Mouse (Mus musculus) duodenum, adult 2 months (tissue): ENCODE data around the gene Cpt1a. TPM values are rescaled to one million over a fixed set of nuclear protein-coding genes. Genes with fewer than 3 reads are reported as not detected.

Experiments
- polyA plus RNA-seq: library from polyadenylated mRNA; depleted of rRNA; stranded (reverse); fragments of >200 nt; gene quantifications from 2 replicates; pipeline ENCODE4 v1.2.3, GENCODE M21; 2012; ENCODE audit warnings: low replicate concordance; rRNA removed

Gene Cpt1a
- polyA plus RNA-seq = 64.0 and 156 TPM in 2 replicates

DNA sequence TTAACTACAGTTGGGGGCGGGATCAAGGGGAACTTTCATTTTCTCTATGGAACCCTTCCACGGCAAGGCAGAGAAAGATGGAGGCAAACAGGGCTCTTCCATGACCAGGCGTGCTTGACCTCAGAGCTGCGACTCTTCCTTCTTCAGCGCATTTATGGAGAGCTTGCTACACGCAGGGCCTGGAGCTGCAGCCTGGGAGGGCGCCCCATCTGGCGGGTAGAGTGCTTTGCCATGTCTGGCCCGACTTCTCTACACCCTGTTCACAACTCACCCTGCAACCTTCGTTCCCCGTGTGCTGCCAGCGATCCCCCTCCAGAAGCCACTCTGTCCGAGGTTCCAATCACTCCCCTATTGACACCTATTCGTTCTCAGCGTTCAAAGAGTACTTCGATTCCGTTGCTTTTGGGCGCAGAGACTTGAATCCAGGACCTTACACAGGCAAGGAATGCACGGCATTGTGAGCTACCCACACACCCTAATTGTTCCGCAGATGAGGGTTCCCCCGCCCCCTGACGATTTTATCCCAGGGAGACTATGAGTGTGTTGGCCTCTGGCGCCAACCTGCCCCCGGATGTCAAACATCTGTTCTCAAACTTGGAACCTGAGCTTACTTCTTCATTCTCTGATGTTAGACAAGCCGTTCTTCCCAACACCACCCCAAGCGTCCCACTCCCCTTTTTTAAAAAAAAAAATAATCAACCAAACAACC is at the start of gene Cpt1a:
Gene Cpt1a (plus strand): TSS at position 74 of the 709 bp plus-strand sequence.

DNA sequence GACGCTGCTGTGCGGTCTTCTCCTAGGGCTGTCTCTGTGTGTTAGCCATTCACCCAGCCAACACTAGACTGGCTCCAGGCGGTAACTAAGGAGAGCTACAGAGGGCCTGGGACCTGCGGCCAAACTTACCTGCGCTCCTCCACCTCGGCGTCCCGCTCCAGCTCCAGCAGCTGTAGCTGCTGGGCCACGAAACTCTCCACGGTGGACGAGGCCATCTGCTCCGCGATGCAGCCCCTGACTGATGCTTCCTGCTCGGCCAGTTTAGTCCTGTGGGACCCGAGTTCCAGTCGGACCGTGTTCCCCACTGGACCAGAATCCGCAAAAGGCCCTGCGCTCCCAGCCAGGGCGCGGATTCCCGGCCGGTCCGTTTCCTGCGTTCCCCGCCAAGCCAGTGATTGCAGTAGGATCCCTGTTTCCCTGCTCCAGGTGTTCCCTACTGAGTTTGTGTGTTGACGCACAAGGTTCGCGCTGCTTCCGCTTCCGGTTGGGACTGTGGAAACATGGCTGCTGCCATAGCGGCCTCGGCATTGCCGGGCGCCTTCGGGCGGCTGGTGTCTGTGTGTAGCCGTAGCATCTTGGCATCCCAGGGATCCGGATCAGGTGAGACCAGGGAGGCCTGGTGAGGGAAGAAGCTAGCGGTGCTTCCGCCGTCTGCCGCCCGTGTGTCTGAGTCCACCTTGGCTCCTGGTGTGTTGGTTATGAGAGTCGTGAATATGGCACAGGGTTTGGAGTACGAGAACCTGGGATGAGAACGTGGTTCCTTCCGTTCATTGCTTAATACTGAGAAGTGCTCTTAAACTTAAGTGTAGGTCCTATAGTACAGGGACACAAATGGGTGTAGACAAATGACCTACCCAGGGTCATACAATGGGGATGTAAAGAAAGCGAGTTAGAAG is 39.3 kb upstream of the Cpt1a start, which contains the start of the genes Mrpl21 and Ighmbp2:
Gene Mrpl21 (plus strand): TSS at position 330 of the 896 bp plus-strand sequence.
Gene Ighmbp2 (minus strand): TSS at position 446 of the 896 bp plus-strand sequence.

DNA sequence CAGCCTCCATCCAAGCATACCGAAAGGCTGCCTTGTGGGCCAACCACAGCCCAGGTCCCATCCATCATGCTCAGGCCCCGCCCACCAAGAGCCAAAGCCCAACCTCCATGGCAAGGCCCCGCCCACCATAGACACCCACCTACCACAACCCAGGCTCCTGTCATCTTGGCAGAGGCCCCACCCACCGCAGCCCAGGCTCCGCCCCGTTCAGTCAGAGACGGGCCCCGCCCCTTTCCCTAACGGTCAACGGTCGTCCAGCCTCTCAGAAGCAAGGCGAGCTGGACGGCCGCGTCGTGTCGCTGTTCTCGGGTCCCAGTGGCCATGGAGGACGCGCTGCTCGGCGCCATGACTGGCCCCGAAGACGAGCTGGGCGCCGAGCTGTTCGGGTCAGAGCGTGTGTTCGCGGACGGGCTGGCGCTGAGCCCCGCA is 66.5 kb downstream of the Cpt1a start, which contains the start of gene Tesmin:
Gene Tesmin (plus strand): TSS at position 229 of the 429 bp plus-strand sequence.

DNA sequence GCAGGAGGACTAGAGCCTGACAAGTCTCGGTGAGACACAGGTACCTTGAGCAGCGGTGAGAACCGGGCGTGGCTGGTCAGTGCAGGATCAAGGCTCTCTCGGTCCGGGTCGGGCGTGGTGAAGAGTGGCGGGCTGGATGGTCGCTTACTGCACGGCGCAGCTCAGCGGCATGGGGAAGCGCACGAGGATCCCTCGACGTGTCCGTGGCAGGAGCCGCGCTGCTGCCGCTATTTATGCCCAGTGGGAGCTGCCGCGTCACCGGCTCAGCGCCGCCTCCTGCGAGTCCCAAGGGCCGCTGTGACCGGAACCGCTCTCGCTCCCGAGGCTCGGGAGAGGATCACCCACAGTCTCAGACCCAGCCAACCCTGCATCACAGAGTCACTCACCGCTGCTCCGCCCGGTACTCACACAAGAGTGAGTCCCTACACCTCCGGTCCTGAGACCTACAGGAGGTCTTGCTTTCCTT is 92.2 kb downstream of the Cpt1a start, which contains the start of gene Gal:
Gene Gal (minus strand): TSS at position 277 of the 466 bp plus-strand sequence.

Other genes starting within 250 kb of the Cpt1a start
- 40.3 and 63.7 TPM in 2 replicates for gene Mrpl21, start 39.4 kb upstream of the Cpt1a start, polyA plus RNA-seq
- gene Ighmbp2, start 39.3 kb upstream of the Cpt1a start, polyA plus RNA-seq = 4.2 and 4.4 TPM in 2 replicates
- gene Tesmin, start 66.5 kb downstream of the Cpt1a start, polyA plus RNA-seq = 0.05 and 0.34 TPM in 2 replicates
- gene Gal, start 92.2 kb downstream of the Cpt1a start, polyA plus RNA-seq = 14.3 and 16.9 TPM in 2 replicates